Mouse (Mus musculus): ENCODE data around the gene Notum.

DNA sequence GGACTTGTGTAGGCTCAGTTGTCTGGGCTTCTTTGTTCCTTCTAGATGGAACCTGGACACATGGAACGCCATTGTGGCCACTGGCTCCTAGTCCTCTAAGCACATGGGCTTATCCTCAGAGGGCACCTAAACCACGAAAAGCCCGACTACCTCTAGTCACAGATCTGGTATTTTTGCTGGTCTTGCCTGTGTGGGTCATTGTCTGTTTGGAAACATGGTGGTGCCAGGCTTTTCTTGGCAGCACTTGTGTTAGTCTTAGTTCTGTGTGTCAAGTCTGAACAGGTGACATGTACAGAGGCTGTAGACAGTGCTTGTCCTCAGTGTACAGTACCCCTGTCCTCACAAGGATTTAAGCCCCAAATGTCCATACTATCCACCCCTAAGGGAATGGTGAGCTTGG, 22.6 kb upstream of the Notum start:
- TF ChIP-seq USF1 (IDR thresholded peaks at IDR 0.05; ENCODE audit: low read depth) (no peak), CTCF (IDR thresholded peaks at IDR 0.05; ENCODE audit: control insufficient read depth, insufficient read depth, insufficient read length) (no peak)
